Mouse (Mus musculus) megakaryocyte-erythroid progenitor cell, adult 5-6 weeks (primary cell): ENCODE data around the gene Gjb1. TPM values are rescaled to one million over a fixed set of nuclear protein-coding genes. Genes with fewer than 3 reads are reported as not detected.
"Not testable (repeated sequence)": the region's sequence is repeated elsewhere in the genome, so short reads cannot be mapped to it uniquely, and the experiment has no call there.

Experiments
- ATAC-seq: replicated peaks from 2 replicates; pipeline ENCODE4 v1.8.0; 2016; ENCODE audit warnings: mild to moderate bottlenecking, inconsistent platforms; ENCODE audit not compliant: severe bottlenecking, poor library complexity, low FRiP score, low TSS enrichment
- total RNA-seq, 2 experiments: library from RNA; stranded (forward) in 1 of 2; stranded (reverse) in 1 of 2; fragments of 200-1000, 215-1000 nt in 1 of 2; fragments of >200 nt in 1 of 2; fragmentation: Nextera tagmentation in 1 of 2; gene quantifications; 2 replicates each; pipeline ENCODE4 v1.2.3; 2014 to 2017

Gene Gjb1
- total RNA-seq (2014; fragmentation: Nextera tagmentation) (not detected in 2 replicates), total RNA-seq (2017) (not detected in 2 replicates)

DNA sequence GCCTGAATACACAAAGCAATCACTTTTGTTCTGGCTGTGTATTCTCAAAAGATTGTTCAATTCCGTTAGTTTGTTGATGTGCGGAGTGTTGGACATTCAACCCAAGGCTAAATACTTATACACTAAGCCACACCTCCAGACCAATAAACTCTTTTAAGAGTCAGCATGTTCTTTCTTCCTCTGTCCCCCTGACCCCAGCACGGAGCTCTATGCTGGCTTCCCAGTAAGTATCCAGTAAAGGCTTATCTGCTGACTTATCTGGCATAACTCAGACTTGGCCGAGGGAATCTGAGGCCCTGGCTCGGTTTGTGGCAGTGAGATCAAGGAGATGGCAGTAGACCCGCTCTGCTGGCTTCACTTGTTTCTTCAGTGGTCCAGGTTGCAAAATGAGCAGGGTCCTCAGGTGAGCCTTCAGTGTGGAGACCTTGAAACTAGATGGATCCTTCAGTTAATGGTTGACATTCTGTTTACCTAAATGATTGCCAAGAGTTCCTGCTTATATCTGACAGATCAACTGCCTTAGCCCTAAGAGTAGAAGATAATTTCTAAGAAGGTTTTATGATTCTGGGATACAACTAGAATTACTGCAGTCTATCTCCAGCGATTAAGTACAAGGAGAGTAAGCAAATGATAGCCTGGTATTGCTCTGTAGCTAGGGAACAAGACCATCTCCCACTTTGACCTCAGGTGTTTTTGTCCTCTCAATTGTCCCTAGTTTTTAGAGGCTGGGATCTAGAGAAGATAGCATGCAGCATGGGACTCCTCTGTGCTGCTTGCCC, at the start of gene Gjb1:
Gjb1 (plus strand) TSS at position 189 of the 779 bp plus-strand sequence.
- no peak for ATAC-seq

DNA sequence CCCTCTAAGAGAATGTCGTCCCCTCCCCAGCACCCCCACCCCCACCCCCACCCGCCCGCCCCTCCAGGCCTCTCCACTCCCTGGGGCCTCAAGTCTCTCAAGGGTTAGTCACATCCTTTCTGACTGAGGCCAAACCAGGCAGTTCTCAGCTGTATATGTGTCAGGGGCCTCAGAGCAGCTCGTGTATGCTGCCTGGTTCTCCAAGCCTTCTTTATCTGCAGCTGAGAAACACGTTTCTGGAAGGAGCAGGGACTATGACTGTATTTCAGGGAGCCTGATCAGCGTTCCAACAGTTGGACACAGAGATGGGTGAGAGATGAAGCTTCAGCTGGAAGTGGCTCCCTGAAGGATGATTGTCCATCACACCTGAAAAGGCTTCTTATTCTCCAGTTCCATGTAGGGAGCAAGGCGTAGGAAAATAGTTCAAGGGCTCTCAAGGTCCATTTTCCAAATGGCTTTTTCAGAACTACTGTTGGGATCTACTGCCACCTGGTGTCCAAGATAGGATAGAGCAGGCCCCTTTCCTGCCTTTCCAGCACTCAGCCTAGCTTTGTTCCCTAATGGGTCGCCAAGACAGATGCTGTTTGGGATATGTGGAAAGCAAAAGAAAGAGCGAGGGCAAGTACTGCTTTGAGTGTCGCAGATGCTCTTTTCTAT, 46.7 kb upstream of the Gjb1 start:
- no peak for ATAC-seq

DNA sequence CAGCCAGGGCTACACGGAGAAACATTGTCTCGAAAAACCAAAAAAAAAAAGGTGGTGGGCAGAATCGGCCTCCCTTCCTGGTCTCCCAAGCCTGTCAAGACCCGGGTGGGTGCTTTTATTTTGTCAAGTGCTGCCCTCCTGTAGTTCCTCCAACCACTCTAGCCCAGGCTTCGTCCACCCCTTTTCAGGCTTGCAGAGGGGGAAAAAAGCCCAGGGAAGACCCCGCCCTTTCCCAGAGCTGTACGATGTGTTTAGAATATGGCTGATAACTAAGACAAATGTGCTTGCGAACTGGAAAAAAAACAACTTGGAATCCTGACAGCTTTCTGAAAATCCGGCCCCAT, 44.2 kb upstream of the Gjb1 start:
- 0 out of 2 replicates have a peak, but pooled peaks have one; percentile 8 for ATAC-seq

DNA sequence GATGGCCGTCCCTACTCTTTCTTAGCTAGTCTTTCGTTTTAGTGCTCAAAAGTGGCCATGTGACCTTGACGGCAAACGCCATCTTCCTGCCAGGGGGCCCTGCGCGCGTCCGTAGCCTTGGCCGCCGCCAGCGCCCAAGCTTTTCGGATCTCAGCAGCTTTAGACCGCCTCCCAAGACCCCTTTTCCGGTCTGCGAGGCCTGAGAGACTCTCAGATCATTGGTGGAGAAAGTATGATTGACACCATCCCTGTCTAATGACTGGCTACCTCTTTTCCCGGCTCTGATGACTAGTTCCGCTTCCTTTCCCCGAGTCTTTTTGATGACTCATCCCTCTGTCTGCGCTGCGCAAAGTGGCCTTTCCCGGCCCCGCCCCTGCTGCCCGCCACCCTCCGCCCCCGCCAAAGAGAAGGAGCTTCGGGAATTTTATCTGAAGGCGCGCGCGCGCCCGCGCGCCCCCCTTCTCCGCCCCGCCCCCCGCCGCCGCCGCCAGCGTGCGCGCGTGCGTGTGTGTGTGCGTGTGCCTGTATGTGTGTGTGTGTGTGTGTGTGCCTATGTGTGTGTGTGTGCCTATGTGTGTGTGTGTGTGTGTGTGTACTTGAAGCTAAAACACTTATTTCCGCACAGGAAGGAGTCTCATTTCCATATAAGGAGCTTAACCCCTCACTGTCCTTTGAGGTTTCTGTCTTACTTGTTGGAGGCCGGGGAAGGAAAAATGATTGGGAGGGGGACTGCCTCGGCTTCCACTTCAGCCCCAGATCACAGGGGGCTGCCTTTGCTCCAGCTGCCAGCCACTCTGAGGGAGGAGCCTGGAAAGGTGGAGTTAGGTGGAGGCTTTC, 43.6 kb upstream of the Gjb1 start:
- ATAC-seq: peak; percentile 100

DNA sequence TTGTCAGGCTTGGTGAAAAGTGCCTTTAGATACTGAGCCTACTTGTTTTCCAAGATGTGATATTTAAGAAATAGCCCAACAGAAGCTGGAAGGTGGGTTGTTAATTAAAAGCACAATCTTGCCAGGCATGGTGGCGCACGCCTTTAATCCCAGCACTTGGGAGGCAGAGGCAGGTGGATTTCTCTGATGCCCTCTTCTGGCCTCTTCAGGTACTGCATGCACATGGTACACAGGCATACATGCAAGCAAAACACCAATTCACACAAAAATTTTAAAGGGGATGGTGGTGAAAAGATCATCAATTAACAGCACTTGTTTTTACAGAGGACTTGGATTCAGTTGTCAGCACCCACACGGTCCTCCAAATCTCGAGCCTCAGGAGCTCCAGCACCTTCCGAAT, 41.6 kb upstream of the Gjb1 start:
- no peak for ATAC-seq

DNA sequence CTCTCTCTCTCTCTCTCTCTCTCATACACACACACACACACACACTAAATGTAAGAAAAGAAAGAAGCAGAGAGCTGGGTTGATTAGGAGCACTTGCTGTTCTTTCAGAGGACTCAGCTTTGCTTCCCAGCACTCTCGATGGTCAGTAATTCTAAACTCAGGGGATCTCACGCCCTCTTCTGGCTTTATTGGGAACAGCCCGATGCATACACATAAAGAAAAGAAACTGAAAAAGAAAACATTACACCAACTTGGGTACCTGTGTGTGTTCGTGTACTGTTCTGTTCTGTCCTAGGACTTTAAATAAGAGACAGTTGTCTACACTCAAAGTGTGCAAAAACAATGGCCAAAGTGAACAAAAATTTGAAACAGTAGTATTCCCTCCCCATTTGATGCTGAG, 37.5 kb upstream of the Gjb1 start:
- ATAC-seq: no peak

DNA sequence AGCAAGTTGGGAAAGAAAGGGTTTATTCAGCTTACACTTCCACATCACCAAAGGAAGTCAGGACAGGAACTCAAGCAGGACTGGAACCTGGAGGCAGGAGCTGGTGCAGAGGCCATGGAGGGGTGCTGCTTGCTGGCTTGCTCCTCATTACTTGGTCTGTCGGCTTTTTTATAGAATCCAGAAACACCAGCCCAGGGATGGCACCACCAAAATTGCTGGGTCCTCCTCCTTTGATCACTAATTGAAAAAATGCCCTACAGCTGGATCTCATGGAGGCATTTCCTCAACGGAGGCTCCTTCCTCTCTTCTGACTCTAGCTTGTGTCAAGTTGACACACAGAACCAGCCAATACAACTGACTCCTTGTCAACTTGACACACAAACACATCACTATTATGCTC, 33.3 kb upstream of the Gjb1 start:
- not testable (repeated sequence) for ATAC-seq

DNA sequence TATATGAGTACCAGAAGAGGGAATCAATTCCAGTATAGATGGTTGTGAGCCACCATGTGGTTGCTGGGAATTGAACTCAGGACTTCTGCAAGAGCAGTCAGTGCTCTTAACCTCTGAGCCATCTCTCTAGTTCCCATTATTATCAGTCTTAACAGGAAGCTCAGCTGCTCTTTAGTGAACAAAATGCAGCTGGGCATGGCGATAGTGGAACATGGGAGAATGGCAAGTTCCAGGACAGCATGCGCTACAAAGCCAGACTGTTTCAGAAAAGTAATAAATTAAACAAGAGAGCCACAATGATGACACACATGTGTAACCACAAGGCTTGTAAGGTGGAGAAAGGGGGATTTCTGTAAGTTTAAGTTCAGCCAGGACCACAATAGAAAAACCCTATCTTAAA, 30.7 kb upstream of the Gjb1 start:
- no peak for ATAC-seq

DNA sequence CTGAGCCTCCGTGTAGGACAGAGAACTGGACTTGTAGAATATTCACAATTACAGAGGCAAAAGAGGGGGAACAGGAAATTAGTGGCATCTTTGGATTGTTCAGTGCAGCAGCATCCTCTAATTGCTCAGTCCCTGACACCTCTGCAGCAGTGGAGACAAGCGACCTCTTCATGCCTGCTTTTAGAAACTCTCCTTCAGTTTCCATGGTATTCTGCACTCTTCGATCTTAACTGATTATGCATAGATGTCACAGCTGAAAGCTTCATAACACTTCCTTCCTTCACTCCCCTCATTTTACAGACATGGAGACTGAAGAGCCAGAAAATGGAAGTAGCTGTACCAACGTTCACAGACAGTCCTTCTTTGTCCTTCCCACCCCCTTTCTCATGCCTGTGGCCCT, 29.7 kb upstream of the Gjb1 start:
- no peak for ATAC-seq

DNA sequence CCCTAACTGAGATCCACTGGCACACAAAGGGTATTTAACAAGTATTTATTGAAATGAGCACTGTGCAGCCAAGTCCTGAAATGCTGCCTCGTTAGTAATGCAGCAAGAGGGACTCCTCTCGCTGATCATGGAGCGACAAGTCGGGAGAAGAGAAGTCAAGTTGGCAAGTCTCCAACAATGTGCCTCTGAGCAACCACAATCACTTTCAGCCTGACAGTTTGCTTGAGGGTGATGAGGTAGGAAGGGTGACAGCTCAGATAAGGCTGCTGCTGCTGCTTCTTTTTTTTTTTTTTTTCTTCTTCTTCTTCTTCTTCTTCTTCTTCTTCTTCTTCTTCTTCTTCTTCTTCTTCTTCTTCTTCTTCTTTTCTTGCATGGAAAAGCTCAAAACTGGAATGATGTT, 25.0 kb upstream of the Gjb1 start:
- ATAC-seq: peak; percentile 97

DNA sequence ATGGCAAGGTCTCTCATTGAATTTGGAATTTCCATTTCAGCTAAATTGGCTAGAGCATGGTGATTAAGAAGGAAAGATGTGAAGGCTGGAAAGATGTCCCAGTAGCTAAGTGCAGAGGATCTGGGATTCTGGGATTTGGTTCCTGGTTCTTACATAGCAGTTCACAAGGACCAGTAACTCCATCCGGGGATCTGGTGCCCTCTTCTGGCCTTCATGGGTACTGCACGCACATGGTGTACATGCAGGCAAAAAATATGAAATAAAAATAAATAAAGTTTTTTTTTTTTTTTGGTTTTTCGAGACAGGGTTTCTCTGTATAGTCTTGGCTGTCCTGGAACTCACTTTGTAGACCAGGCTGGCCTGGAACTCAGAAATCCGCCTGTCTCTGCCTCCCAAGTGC, 17.3 kb upstream of the Gjb1 start:
- ATAC-seq: not testable (repeated sequence)

DNA sequence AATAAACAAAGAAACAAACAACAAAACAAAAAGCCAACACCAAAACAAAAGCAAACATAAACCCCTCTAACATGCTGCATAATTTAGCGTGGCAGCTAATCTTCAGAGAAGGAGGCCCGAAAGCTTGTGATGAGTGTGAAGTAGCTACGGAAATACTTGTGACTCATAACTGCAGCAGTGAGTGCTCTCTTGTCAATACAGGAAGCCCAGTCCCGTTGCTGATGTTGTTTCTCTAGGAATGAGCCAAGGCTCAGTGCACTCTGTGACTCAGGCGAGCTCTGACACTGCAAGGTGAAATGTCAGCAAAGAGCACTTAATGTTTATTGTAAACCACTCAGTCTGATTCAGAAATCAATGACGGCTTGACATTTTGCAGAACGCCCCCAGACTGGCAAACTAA, 7.2 kb upstream of the Gjb1 start:
- ATAC-seq: no peak

DNA sequence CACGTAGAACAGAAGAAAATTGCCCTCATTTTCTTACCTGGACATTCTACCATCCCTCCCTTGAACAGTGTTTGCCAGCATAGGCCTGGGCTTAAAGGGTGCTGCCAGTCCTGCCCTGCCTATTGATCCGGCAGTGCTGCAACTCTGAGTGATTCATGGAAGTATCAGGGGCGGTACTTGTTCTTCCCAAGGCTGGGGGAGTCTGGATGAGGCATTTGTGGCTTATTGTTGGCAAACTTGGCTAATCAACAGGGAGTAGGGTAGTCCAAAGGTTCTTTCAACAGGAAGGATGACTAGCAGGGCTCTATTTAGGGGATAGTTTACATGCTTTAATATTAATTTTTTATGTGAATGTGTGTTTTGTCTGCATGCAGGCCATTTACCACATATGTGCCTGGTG, 5.6 kb upstream of the Gjb1 start:
- ATAC-seq: no peak

DNA sequence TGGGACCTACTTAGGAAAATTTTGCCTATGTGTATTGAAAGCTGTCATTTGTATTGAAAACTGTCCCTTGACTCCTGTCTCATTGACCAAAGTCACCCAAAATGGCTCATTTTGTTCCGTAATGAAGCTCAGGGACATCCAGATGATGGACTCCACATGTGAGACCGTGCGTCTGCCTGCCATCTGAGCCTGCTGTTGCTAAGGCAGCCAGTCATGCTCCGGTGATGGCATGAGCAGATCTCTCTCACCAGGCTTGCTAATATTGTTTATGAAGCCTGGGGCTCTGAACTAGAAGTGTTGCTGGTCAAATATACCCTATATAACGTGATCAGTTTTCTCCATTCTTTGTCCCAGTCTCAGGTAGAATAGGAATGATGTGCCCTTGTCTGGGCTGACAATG, 3.2 kb upstream of the Gjb1 start:
- ATAC-seq: no peak

DNA sequence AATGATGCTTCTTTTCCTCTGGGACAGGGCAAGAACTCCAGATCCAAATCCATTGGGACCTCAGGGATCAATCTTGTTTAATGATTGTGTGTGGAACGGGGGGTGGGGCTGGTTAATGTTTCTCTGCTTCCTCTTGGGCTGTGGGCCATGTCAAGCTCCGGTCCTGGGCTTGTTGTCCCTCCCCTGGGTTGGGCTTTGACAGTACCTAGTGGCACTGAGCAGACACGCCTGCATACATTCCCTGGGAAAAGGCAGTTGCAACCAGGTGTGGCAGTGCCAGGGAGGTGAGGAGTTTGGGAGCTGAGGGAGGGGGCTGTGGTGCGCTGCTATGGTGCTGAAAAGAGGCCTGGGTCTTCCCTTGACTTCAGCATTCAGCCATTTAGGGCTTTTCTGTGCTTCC, 898 bp downstream of the Gjb1 start:
- ATAC-seq: no peak

DNA sequence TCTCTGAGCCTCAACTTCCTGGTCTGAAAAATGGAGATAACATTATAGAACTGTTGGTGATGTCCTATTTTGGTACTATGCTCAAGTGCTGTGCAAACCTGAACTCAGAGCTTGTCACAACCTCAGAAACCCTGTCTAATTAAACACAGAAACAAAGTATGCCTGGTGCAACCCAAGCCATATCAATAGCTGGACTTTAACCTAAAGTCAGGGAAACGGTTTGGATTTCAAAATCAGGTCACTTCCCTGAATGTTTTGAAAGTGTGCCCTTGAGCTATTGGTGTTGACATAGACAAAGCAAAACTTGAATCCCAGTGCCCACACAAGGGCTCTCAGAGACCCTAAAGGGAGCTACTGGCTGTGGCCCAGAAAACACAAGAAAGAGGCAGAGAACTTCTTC, 3.6 kb downstream of the Gjb1 start:
- ATAC-seq: no peak

DNA sequence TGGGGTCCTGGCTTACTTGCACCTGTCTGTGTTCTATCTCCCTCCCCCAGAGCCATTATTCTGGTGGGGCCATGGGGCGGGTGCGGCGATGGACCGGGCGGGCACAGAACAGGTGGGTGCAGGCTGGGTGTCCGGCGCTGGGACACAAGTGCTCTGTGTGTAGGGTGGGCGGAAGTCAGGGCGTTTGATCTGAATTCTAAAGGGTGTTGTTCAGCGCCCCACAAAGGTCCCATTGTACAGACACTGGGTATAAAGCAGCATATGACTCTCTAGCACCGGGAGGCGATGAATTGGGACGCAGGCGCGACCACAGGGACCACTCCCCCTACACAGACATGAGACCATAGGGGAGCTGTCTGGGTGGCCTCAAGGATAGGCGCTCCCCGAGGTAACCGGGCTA, 7.3 kb downstream of the Gjb1 start:
- ATAC-seq: 0 out of 2 replicates have a peak, but pooled peaks have one; percentile 22

DNA sequence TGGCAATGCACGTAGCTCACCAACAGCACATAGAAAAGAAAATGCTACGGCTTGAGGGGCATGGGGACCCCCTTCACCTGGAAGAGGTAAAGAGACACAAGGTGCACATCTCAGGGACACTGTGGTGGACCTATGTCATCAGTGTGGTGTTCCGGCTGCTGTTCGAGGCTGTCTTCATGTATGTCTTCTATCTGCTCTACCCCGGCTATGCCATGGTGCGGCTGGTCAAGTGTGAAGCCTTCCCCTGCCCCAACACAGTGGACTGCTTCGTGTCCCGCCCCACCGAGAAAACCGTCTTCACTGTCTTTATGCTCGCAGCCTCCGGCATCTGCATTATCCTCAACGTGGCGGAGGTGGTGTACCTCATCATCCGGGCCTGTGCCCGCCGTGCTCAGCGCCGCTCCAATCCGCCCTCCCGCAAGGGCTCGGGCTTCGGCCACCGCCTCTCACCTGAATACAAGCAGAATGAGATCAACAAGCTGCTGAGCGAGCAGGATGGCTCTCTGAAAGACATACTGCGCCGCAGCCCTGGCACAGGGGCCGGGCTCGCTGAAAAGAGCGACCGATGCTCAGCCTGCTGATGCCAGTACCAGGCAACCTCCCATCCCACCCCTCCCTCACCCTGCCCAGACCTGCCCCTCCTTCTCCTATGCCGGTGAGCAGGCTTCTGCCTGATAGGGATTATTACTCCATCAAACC, 8.4 kb downstream of the Gjb1 start:
- 0 out of 2 replicates have a peak, but pooled peaks have one; percentile 37 for ATAC-seq

DNA sequence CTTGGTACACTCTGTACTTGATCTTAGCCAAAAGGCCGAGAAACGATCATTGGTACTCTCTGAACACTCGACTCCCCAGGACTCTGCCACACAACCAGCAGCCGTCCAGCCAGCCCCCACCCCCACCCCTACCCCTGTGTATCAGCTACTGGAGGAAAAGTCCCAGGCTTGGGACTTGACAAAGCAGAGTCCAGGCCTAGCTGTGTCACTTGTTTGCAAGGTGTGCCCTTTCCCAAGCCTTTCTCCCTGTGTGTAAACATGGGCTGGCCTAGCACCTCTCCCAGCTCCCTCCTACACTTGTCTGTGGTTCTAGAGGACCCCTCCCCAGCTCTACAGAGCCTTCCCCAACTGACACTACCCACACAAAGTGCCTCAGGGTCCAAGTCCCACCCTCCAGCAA, 10.0 kb downstream of the Gjb1 start:
- ATAC-seq: no peak
